Mouse (Mus musculus) hindbrain, embryonic 12.5 days (tissue): ENCODE data around the gene Actl10. TPM values are rescaled to one million over a fixed set of nuclear protein-coding genes. Genes with fewer than 3 reads are reported as not detected.
A peak's percentile ranks its signal among the peaks of the same experiment; 100 is the strongest.

Experiments used
- ATAC-seq: fragments of 200-750 bp; cut with Nextera tagmentation; 2 replicates; pipeline ENCODE4 v1.8.0; 2017; ENCODE audit warnings: moderate TSS enrichment; ENCODE audit not compliant: low FRiP score
- H3K27ac ChIP-seq: fragments of 300-500 bp; sonication (generic); 2 replicates; pipeline ENCODE4 v1.5.1; 2016; ENCODE audit warnings: mild to moderate bottlenecking
- H3K27me3 ChIP-seq: fragments of 300-500 bp; sonication (generic); 2 replicates; pipeline ENCODE4 v1.6.1; 2016; ENCODE audit warnings: mild to moderate bottlenecking
- H3K36me3 ChIP-seq: fragments of 300-500 bp; sonication (generic); 2 replicates; pipeline ENCODE4 v1.6.1; 2016; ENCODE audit warnings: mild to moderate bottlenecking
- H3K4me1 ChIP-seq: fragments of 300-500 bp; sonication (generic); 2 replicates; pipeline ENCODE4 v1.6.1; 2016
- H3K4me2 ChIP-seq: fragments of 300-500 bp; sonication (generic); replicated peaks from 2 replicates; pipeline ENCODE4 v1.6.1; 2016; ENCODE audit warnings: mild to moderate bottlenecking
- H3K4me3 ChIP-seq: fragments of 300-500 bp; sonication (generic); 2 replicates; pipeline ENCODE4 v1.5.1; 2016; ENCODE audit warnings: mild to moderate bottlenecking
- H3K9ac ChIP-seq: fragments of 300-500 bp; sonication (generic); 2 replicates; pipeline ENCODE4 v1.6.1; 2016; ENCODE audit warnings: mild to moderate bottlenecking, moderate library complexity
- H3K9me3 ChIP-seq: fragments of 300-500 bp; sonication (generic); replicated peaks from 2 replicates; pipeline ENCODE4 v1.6.1; 2016; ENCODE audit warnings: mild to moderate bottlenecking
- WGBS: fragments of 180-500 bp; shearing (Covaris S2); methylation state at CpG from one replicate; pipeline ENCODE4 v1.1.7; 2016; 5-methylcytosine and 5-hydroxymethylcytosine counted together
- polyA plus RNA-seq: library from polyadenylated mRNA; unstranded; fragments of >200 nt; fragmentation: Nextera tagmentation; extraction: Ambion mirVana; gene quantifications from 2 replicates; pipeline ENCODE4 v1.2.1, GENCODE M21; 2016

Gene Actl10
- polyA plus RNA-seq, 1 experiment from 2014 or later: 0.92 TPM

DNA sequence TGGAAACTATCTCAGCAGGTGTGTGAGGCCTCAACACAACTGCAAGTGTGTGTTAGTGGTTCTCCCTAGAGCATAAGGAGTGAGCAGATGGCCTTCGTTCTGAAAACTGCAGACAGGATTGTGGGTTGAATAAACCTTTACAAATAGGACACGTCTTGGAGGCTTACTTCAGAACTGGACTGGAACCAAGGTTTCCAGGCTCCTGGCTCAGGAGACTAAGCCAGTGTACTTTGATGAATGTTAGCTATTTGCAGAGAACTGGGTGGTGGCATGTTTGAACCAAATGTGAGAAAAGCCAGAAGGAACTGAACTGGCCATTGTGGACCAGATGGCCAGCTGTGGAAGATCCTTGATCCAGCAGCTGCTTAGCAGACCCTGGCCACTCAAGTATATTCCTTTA is 13.3 kb upstream of the Actl10 start:
- peaks cover 25% of the 10 kb centered on the region for H3K4me1 ChIP-seq
- H3K4me3 ChIP-seq: no peak overlapping the region
- no peak overlapping the region for H3K9ac ChIP-seq
- peaks cover 19% of the 10 kb centered on the region for H3K36me3 ChIP-seq
- peak overlapping the region; percentile 46 for H3K27ac ChIP-seq
- H3K4me2 ChIP-seq: no peak overlapping the region
- WGBS: 67% methylated on average over 2 of the region's 2 CpGs
- no peaks in the 10 kb centered on the region for H3K27me3 ChIP-seq
- ATAC-seq: no peak
- H3K9me3 ChIP-seq: no peaks in the 10 kb centered on the region

DNA sequence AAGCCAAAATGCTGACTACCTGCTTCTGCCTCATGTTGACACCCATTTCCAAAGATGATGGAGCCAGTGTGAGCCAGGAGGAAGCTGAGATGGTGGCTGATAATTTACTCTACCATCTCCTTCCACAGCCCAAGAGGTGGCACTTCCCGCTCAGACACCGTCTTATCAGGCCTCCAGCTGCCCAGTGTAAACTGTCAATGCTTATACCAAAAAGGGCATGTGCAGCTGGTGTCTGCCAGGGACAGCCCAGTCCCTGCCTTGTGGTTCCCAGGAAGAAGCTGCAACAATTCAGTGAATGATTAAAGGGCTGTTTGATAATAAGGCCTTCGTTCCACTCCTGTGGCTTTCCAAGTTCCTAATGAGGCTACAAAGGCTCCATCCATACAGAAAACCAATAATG is 12.9 kb upstream of the Actl10 start:
- WGBS: 40% methylated on average over 3 of the region's 3 CpGs
- H3K4me1 ChIP-seq: peaks cover 25% of the 10 kb centered on the region
- ATAC-seq: peak; percentile 48; the same call in 1 of the 2 replicates
- no peaks in the 10 kb centered on the region for H3K27me3 ChIP-seq
- no peaks in the 10 kb centered on the region for H3K9me3 ChIP-seq
- no peak overlapping the region for H3K4me3 ChIP-seq
- H3K27ac ChIP-seq: peak overlapping the region; percentile 46
- no peak overlapping the region for H3K4me2 ChIP-seq
- H3K36me3 ChIP-seq: peaks cover 19% of the 10 kb centered on the region
- H3K9ac ChIP-seq: no peak overlapping the region

GRCm38 (mm10) chr2:154539720-154540119 is 11.9 kb upstream of the Actl10 start:
- no peaks in the 10 kb centered on the region for H3K27me3 ChIP-seq
- no peak overlapping the region for H3K9ac ChIP-seq
- H3K4me1 ChIP-seq: peaks cover 25% of the 10 kb centered on the region
- no peak overlapping the region for H3K4me2 ChIP-seq
- no peaks in the 10 kb centered on the region for H3K9me3 ChIP-seq
- no peak overlapping the region for H3K4me3 ChIP-seq
- peaks cover 14% of the 10 kb centered on the region for H3K36me3 ChIP-seq
- WGBS: 77% methylated on average over 3 of the region's 3 CpGs
- H3K27ac ChIP-seq: no peak overlapping the region
- no peak for ATAC-seq

- no peak overlapping the region for H3K9ac ChIP-seq
- H3K27me3 ChIP-seq: no peaks in the 10 kb centered on the region
- H3K4me2 ChIP-seq: no peak overlapping the region
- H3K4me1 ChIP-seq: peaks cover 25% of the 10 kb centered on the region
- no peak overlapping the region for H3K4me3 ChIP-seq
- H3K27ac ChIP-seq: no peak overlapping the region
- 81% methylated on average over 2 of the region's 2 CpGs for WGBS
- H3K36me3 ChIP-seq: peaks cover 5% of the 10 kb centered on the region; the same call in 1 of the 2 replicates
- no peaks in the 10 kb centered on the region for H3K9me3 ChIP-seq
- ATAC-seq: no peak
Observed at GRCm38 (mm10) chr2:154541630-154542029, 9.9 kb upstream of the Actl10 start.

DNA sequence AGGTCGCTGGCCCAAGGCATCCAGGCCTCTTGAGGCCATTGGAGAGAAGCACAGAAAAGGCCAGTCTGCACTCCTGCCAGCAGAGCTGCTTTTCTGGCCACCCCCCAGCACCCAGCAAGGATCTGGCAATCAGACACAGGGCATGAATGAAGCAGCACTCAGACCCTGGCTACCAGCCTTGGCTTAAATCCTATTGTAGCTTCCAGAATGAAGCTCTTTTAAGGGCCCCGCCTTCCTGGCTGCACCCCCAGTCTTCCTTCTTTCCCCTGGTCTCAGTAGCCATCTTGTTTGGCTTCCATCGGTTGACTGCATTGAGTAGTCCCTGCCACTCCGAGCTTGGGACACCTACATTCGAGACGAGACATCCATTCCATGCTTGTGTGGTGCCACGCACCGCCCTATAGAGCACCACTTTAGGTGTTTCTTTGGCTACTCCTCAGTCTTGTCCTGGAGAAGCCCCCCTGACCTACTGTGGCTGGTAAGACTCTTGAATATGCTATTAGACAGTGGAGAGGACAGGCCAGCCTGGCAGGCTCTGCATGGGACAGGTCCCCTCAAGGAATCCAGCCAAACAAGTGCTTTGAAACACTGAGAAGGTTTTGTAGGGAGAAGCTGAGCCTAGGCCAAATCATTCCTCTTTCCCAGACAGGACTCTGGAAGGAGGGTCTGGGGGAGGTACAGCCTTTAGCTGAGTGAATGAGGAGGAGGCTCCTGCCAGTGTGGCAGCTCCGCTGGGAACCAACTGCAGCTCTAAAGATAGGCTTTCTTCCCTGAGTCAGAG is 7.8 kb upstream of the Actl10 start:
- Histone ChIP-seq H3K9ac (no peak overlapping the region), H3K4me2 (no peak overlapping the region), H3K27me3 (no peaks in the 10 kb centered on the region), H3K4me1 (peaks cover 15% of the 10 kb centered on the region; the same call in 1 of the 2 replicates), H3K4me3 (no peak overlapping the region), H3K27ac (peak overlapping the region; percentile 30; the same call in 1 of the 2 replicates), H3K9me3 (no peaks in the 10 kb centered on the region), H3K36me3 (peaks cover 5% of the 10 kb centered on the region; the same call in 1 of the 2 replicates)
- ATAC-seq: no peak
- 88% methylated on average over 9 of the region's 9 CpGs for WGBS

DNA sequence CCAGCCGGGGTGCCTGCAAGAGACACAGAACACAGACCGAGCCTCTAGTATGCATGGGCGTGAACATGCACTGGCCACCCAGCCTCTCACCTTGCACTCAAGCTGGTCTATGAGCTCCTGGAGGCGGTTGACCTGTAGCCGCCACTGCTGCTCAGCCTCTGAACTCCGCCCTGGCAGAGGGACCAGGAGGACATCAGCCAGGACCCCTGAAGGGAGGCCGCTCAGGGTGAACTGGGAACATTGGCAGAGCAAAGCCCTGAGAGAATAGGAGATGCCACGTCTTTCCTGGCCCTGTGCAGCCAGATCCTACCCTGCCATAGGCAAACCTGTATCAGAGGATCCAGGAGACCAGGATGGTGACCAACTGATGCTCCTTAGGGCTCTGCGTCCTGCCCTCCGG is 4.9 kb upstream of the Actl10 start, which contains the start of gene 1700003F12Rik:
Gene 1700003F12Rik (plus strand): TSS at position 375 of the 400 bp plus-strand sequence.
- H3K9ac ChIP-seq: no peak within 1 kb of the TSS; the same call in 1 of the 2 replicates
- ATAC-seq: no peak

DNA sequence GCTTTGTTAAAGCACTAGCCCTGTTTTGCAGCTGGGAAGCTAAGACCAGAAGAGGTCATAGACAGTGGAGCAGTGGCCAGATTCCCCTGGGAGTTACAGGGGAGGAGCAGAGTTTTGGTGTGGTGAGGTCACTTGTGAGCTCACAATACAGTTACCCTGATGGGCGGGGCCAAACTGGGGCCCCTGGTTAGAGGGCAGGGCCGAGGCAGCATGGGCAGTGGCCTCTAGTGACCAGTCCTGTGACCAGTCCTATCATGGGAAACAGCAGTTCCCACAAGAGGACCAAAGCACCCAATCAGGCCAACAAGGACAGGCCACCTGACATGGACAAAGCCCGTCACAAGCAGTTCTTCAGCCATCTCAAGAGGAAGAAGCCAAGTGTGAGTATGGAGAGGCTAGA is 2.9 kb upstream of the Actl10 start:
- Histone ChIP-seq H3K27me3 (peaks cover 27% of the 10 kb centered on the region), H3K36me3 (peaks cover 5% of the 10 kb centered on the region; the same call in 1 of the 2 replicates), H3K9ac (no peak overlapping the region), H3K4me3 (no peak overlapping the region), H3K27ac (no peak overlapping the region), H3K4me2 (no peak overlapping the region), H3K4me1 (peaks cover 23% of the 10 kb centered on the region), H3K9me3 (no peaks in the 10 kb centered on the region)
- 48% methylated on average over 3 of the region's 3 CpGs for WGBS
- no peak for ATAC-seq

More for the DNA sequence above, 4.9 kb upstream of the Actl10 start, which contains the start of gene 1700003F12Rik:
- peaks cover 16% of the 10 kb centered on the region for H3K27me3 ChIP-seq
- WGBS: 95% methylated on average over 10 of the region's 10 CpGs
- H3K36me3 ChIP-seq: peaks cover 5% of the 10 kb centered on the region; the same call in 1 of the 2 replicates
- H3K27ac ChIP-seq: no peak within 1 kb of the TSS
- H3K4me1 ChIP-seq: peaks cover 11% of the 10 kb centered on the region
- no peaks in the 10 kb centered on the region for H3K9me3 ChIP-seq
- no peak within 1 kb of the TSS for H3K4me2 ChIP-seq
- H3K4me3 ChIP-seq: no peak within 1 kb of the TSS

DNA sequence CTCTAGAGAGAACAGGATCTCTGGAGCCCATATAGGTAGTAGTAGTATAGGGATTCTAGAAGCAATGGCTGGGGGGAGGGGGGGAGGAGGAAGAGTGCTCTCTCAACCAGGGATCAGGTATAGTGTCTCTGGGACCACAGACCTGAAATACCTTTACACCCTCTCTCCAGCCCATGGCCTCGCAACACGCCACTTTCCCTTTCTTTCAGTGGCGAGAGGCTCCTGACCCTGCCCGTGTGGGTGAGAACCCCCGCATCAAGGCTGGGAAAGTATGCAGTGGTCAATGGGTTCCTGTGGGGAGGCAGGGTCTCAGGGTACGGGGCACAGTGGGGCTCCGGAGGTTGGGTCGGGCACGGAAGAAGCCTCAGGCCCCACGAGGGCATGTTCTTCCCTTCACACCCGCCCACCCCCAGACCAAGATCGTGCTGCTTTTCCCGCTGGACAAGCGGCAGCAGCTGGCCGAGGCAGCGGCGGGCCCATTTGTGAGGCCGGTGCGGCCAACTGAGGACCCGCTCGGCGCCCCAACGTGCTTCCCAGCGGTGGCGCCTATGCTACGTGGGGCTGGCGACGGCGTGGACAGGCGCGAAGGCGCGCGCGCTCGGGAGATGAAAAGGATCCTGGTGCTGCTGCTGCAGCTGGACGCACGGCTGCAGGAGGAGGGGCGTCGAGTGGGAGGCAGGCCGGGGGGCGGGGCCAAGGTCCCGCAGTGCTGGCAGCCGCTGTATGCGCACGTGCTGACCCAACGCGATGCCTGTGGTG is 2.3 kb upstream of the Actl10 start:
- H3K9me3 ChIP-seq: no peaks in the 10 kb centered on the region
- no peak overlapping the region for H3K27ac ChIP-seq
- peak overlapping the region; percentile 40 for H3K4me3 ChIP-seq
- peaks cover 27% of the 10 kb centered on the region for H3K27me3 ChIP-seq
- peak; percentile 78 for ATAC-seq
- peaks cover 7% of the 10 kb centered on the region; the same call in 1 of the 2 replicates for H3K36me3 ChIP-seq
- under 1% methylated on average over 48 of the region's 48 CpGs for WGBS
- peaks cover 23% of the 10 kb centered on the region for H3K4me1 ChIP-seq
- peak overlapping the region; percentile 80 for H3K4me2 ChIP-seq
- peak overlapping the region; percentile 58 for H3K9ac ChIP-seq

GRCm38 (mm10) chr2:154549886-154550189 is 1.7 kb upstream of the Actl10 start:
- no peak for ATAC-seq
- Histone ChIP-seq H3K9ac (no peak overlapping the region), H3K9me3 (no peaks in the 10 kb centered on the region), H3K4me1 (peaks cover 23% of the 10 kb centered on the region), H3K4me2 (peak overlapping the region; percentile 80), H3K27me3 (peaks cover 27% of the 10 kb centered on the region), H3K4me3 (peak overlapping the region; percentile 40), H3K27ac (no peak overlapping the region), H3K36me3 (peaks cover 8% of the 10 kb centered on the region; the same call in 1 of the 2 replicates)
- 15% methylated on average over 20 of the region's 20 CpGs for WGBS

DNA sequence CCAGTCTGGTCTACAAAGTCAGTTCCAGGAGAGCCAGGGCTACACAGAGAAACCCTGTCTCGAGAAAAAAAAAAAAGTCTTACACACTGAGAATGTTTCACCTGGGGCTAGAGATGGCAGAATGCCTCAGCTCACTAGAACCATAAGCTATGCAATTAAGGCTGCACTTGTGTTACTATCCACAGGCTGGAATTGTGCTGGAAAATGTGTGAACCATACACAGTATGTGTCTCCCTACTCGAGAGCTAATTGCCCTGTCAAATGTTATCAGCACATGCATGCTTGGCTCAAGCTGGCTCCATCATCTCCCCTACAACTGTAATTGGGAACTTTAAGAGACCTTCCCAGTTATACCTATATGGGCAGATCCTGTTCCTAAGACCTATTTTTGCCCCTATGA is 639 bp upstream of the Actl10 start:
- no peak for ATAC-seq
- WGBS: 84% methylated on average over 2 of the region's 2 CpGs
- Histone ChIP-seq H3K4me3 (no peak overlapping the region), H3K9me3 (no peaks in the 10 kb centered on the region), H3K27ac (no peak overlapping the region), H3K9ac (no peak overlapping the region), H3K36me3 (0 out of 2 replicates have a peak, but pooled peaks cover 3% of the 10 kb centered on the region), H3K27me3 (peaks cover 27% of the 10 kb centered on the region), H3K4me1 (peaks cover 23% of the 10 kb centered on the region), H3K4me2 (no peak overlapping the region)

DNA sequence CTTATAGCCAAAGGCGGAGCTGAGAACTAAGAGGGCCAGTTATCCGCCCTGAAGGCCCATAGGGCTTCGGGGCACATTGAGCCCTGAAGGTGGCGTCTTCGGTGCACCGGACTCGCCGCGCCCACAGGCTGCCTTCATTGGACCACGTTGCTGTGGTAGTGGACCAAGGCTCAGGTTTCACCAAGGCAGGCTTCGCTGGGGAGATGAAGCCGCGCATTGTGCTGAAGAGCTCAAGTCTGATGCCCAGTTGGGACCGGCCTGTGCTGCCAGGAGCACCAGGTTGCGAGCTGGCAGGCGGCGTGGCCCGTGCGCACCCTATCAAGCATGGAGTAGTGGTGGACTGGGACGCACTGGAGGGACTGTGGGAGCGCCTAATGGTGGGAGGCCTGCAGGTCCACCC is 351 bp downstream of the Actl10 start:
- Histone ChIP-seq H3K9ac (peak overlapping the region; percentile 29; the same call in 1 of the 2 replicates), H3K36me3 (0 out of 2 replicates have a peak, but pooled peaks cover 3% of the 10 kb centered on the region), H3K4me3 (no peak overlapping the region), H3K27ac (0 out of 2 replicates have a peak overlapping the region, but pooled peaks have one; percentile 24), H3K4me2 (peak overlapping the region; percentile 38), H3K27me3 (peaks cover 27% of the 10 kb centered on the region), H3K9me3 (no peaks in the 10 kb centered on the region), H3K4me1 (peaks cover 23% of the 10 kb centered on the region)
- ATAC-seq: peak; percentile 1; the same call in 1 of the 2 replicates
- WGBS: 39% methylated on average over 21 of the region's 21 CpGs

DNA sequence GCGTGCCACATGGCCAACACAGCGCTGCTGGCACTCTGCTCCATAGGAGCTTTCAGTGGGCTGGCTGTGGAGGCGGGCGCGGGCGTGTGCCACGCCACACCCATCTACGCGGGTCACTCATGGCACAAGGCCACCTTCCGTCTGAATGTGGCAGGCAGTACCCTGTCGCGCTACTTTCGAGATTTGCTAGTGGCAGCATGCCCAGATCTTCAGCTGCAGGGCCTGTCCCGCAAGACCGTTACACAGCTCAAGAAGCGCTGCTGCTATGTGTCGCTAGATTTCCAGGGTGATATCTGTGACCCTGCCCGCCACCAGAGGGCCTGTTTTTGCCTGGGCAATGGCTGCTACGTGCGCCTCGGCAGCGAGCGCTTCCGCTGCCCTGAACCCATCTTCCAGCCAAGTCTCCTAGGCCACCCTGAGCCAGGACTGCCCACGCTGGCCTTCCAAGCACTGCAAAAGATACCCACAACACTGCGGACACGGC is 890 bp downstream of the Actl10 start:
- no peaks in the 10 kb centered on the region for H3K9me3 ChIP-seq
- WGBS: 31% methylated on average over 27 of the region's 27 CpGs
- peak overlapping the region; percentile 38 for H3K4me2 ChIP-seq
- peak overlapping the region; percentile 7; the same call in 1 of the 2 replicates for H3K4me3 ChIP-seq
- H3K9ac ChIP-seq: peak overlapping the region; percentile 29; the same call in 1 of the 2 replicates
- H3K4me1 ChIP-seq: peaks cover 29% of the 10 kb centered on the region
- 0 out of 2 replicates have a peak overlapping the region, but pooled peaks have one; percentile 24 for H3K27ac ChIP-seq
- H3K36me3 ChIP-seq: 0 out of 2 replicates have a peak, but pooled peaks cover 3% of the 10 kb centered on the region
- peaks cover 27% of the 10 kb centered on the region for H3K27me3 ChIP-seq
- ATAC-seq: peak; percentile 28
